Mouse (Mus musculus) liver, embryonic 13.5 days (tissue): ENCODE data around the gene Trpv4. TPM values are rescaled to one million over a fixed set of nuclear protein-coding genes. Genes with fewer than 3 reads are reported as not detected.
A peak's percentile ranks its signal among the peaks of the same experiment; 100 is the strongest.

Source experiments
- ATAC-seq: fragments of 200-750 bp; cut with Nextera tagmentation; 2 replicates; pipeline ENCODE4 v1.8.0; 2017; ENCODE audit warnings: low read depth, mild to moderate bottlenecking, moderate number of reproducible peaks, moderate library complexity
- DNase-seq: peaks from one replicate; pipeline ENCODE4 v3.0.0; 2022
- H3K27ac ChIP-seq: fragments of 300-500 bp; sonication (generic); 2 replicates; pipeline ENCODE4 v1.5.1; 2015; ENCODE audit warnings: moderate library complexity, mild to moderate bottlenecking, inconsistent platforms
- H3K27me3 ChIP-seq: fragments of 300-500 bp; sonication (generic); 2 replicates; pipeline ENCODE4 v1.6.1; 2015; ENCODE audit warnings: mild to moderate bottlenecking, inconsistent platforms
- H3K36me3 ChIP-seq: fragments of 300-500 bp; sonication (generic); 2 replicates; pipeline ENCODE4 v1.6.1; 2015; ENCODE audit warnings: mild to moderate bottlenecking, inconsistent platforms
- H3K4me1 ChIP-seq: fragments of 300-500 bp; sonication (generic); replicated peaks from 2 replicates; pipeline ENCODE4 v1.6.1; 2015; ENCODE audit warnings: inconsistent platforms
- H3K4me2 ChIP-seq: fragments of 300-500 bp; sonication (generic); 2 replicates; pipeline ENCODE4 v1.6.1; 2015; ENCODE audit warnings: inconsistent platforms, mild to moderate bottlenecking, moderate library complexity
- H3K4me3 ChIP-seq: fragments of 300-500 bp; sonication (generic); replicated peaks from 2 replicates; pipeline ENCODE4 v1.5.1; 2015; ENCODE audit warnings: mild to moderate bottlenecking, inconsistent platforms
- H3K9ac ChIP-seq: fragments of 300-500 bp; sonication (generic); 2 replicates; pipeline ENCODE4 v1.6.1; 2015; ENCODE audit warnings: mild to moderate bottlenecking, inconsistent platforms
- H3K9me3 ChIP-seq: fragments of 300-500 bp; sonication (generic); replicated peaks from 2 replicates; pipeline ENCODE4 v1.6.1; 2016; ENCODE audit warnings: inconsistent platforms
- WGBS: fragments of 180-500 bp; shearing (Covaris S2); methylation state at CpG from one replicate; pipeline ENCODE4 v1.1.7; 2015; ENCODE audit not compliant: insufficient replicate concordance; 5-methylcytosine and 5-hydroxymethylcytosine counted together
- polyA plus RNA-seq: library from polyadenylated mRNA; unstranded; fragments of >200 nt; fragmentation: Nextera tagmentation; extraction: Ambion mirVana; gene quantifications from 2 replicates; pipeline ENCODE4 v1.2.1, GENCODE M21; 2015

The Trpv4 gene
- polyA plus RNA-seq, 1 experiment from 2014 or later: 0.17 TPM

- Histone ChIP-seq H3K4me1 (peaks cover 41% of the 10 kb centered on the region), H3K27ac (no peak overlapping the region; the same call in 1 of the 2 replicates), H3K4me2 (0 out of 2 replicates have a peak overlapping the region, but pooled peaks have one; percentile 99), H3K36me3 (no peaks in the 10 kb centered on the region), H3K27me3 (peaks cover 11% of the 10 kb centered on the region; the same call in 1 of the 2 replicates), H3K9ac (no peak overlapping the region), H3K4me3 (no peak overlapping the region), H3K9me3 (no peaks in the 10 kb centered on the region)
- ATAC-seq: no peak
- WGBS: 85% methylated on average over 13 of the region's 13 CpGs
- no peak for DNase-seq
These were observed 30.5 kb upstream of the Trpv4 start for GRCm38 (mm10) chr5:114688703-114689102.

GRCm38 (mm10) chr5:114687901-114688300 is 29.7 kb upstream of the Trpv4 start:
- no peak overlapping the region for H3K4me2 ChIP-seq
- no peaks in the 10 kb centered on the region for H3K9me3 ChIP-seq
- ATAC-seq (no peak), DNase-seq (no peak)
- H3K27ac ChIP-seq: no peak overlapping the region
- H3K4me1 ChIP-seq: peaks cover 41% of the 10 kb centered on the region
- H3K4me3 ChIP-seq: no peak overlapping the region
- no peak overlapping the region for H3K9ac ChIP-seq
- peaks cover 9% of the 10 kb centered on the region; the same call in 1 of the 2 replicates for H3K27me3 ChIP-seq
- H3K36me3 ChIP-seq: no peaks in the 10 kb centered on the region

- Histone ChIP-seq H3K4me3 (no peak overlapping the region), H3K27ac (no peak overlapping the region), H3K9ac (no peak overlapping the region), H3K9me3 (no peaks in the 10 kb centered on the region), H3K36me3 (no peaks in the 10 kb centered on the region), H3K27me3 (no peaks in the 10 kb centered on the region), H3K4me1 (peaks cover 37% of the 10 kb centered on the region), H3K4me2 (no peak overlapping the region)
- 74% methylated on average over 7 of the region's 7 CpGs for WGBS
- ATAC-seq (no peak), DNase-seq (no peak)
These were observed 28.5 kb upstream of the Trpv4 start for GRCm38 (mm10) chr5:114686726-114687210.

GRCm38 (mm10) chr5:114685986-114686385 is 27.8 kb upstream of the Trpv4 start:
- Histone ChIP-seq H3K27ac (no peak overlapping the region), H3K27me3 (no peaks in the 10 kb centered on the region), H3K36me3 (no peaks in the 10 kb centered on the region), H3K4me1 (peaks cover 37% of the 10 kb centered on the region), H3K4me2 (no peak overlapping the region), H3K9ac (no peak overlapping the region), H3K9me3 (no peaks in the 10 kb centered on the region), H3K4me3 (no peak overlapping the region)
- DNase-seq (no peak), ATAC-seq (no peak)
- WGBS: 77% methylated on average over 5 of the region's 5 CpGs

- peak overlapping the region; percentile 18; the same call in 1 of the 2 replicates for H3K27ac ChIP-seq
- H3K4me3 ChIP-seq: no peak overlapping the region
- H3K4me2 ChIP-seq: no peak overlapping the region
- peaks cover 10% of the 10 kb centered on the region for H3K4me1 ChIP-seq
- ATAC-seq (no peak), DNase-seq (no peak)
- H3K27me3 ChIP-seq: no peaks in the 10 kb centered on the region
- WGBS: 63% methylated on average over 8 of the region's 8 CpGs
- H3K36me3 ChIP-seq: peaks cover 2% of the 10 kb centered on the region; the same call in 1 of the 2 replicates
- H3K9me3 ChIP-seq: no peaks in the 10 kb centered on the region
- H3K9ac ChIP-seq: no peak overlapping the region
These were observed 23.5 kb upstream of the Trpv4 start for GRCm38 (mm10) chr5:114681717-114682116.

GRCm38 (mm10) chr5:114680676-114681285 is 22.6 kb upstream of the Trpv4 start:
- DNase-seq (no peak), ATAC-seq (no peak)
- WGBS: 54% methylated on average over 19 of the region's 19 CpGs
- Histone ChIP-seq H3K27me3 (no peaks in the 10 kb centered on the region), H3K4me1 (peaks cover 10% of the 10 kb centered on the region), H3K4me2 (no peak overlapping the region), H3K27ac (peak overlapping the region; percentile 18; the same call in 1 of the 2 replicates), H3K9me3 (no peaks in the 10 kb centered on the region), H3K4me3 (no peak overlapping the region), H3K36me3 (peaks cover 11% of the 10 kb centered on the region; the same call in 1 of the 2 replicates), H3K9ac (no peak overlapping the region)

GRCm38 (mm10) chr5:114679841-114680591 is 21.8 kb upstream of the Trpv4 start:
- Histone ChIP-seq H3K9me3 (no peaks in the 10 kb centered on the region), H3K4me2 (no peak overlapping the region), H3K4me3 (no peak overlapping the region), H3K36me3 (peaks cover 11% of the 10 kb centered on the region; the same call in 1 of the 2 replicates), H3K4me1 (peaks cover 10% of the 10 kb centered on the region), H3K27me3 (no peaks in the 10 kb centered on the region), H3K27ac (no peak overlapping the region; the same call in 1 of the 2 replicates), H3K9ac (no peak overlapping the region)
- DNase-seq: no peak
- no peak for ATAC-seq
- 65% methylated on average over 17 of the region's 17 CpGs for WGBS

GRCm38 (mm10) chr5:114674594-114674993 is 16.4 kb upstream of the Trpv4 start:
- Histone ChIP-seq H3K27me3 (no peaks in the 10 kb centered on the region), H3K27ac (no peak overlapping the region), H3K4me2 (no peak overlapping the region), H3K4me3 (no peak overlapping the region), H3K36me3 (peaks cover 23% of the 10 kb centered on the region), H3K4me1 (no peaks in the 10 kb centered on the region), H3K9ac (no peak overlapping the region), H3K9me3 (no peaks in the 10 kb centered on the region)
- ATAC-seq (no peak), DNase-seq (no peak)
- 73% methylated on average over 8 of the region's 8 CpGs for WGBS

- no peaks in the 10 kb centered on the region for H3K27me3 ChIP-seq
- DNase-seq (no peak), ATAC-seq (no peak)
- peaks cover 23% of the 10 kb centered on the region for H3K36me3 ChIP-seq
- 0 out of 2 replicates have a peak, but pooled peaks cover under 1% of the 10 kb centered on the region for H3K4me1 ChIP-seq
- no peak overlapping the region for H3K9ac ChIP-seq
- no peaks in the 10 kb centered on the region for H3K9me3 ChIP-seq
- 82% methylated on average over 13 of the region's 13 CpGs for WGBS
- H3K4me3 ChIP-seq: no peak overlapping the region
- H3K27ac ChIP-seq: no peak overlapping the region
- H3K4me2 ChIP-seq: no peak overlapping the region
These were observed 14.9 kb upstream of the Trpv4 start for GRCm38 (mm10) chr5:114673114-114673513.

GRCm38 (mm10) chr5:114669014-114669413 is 10.8 kb upstream of the Trpv4 start:
- DNase-seq (no peak), ATAC-seq (no peak)
- 77% methylated on average over 5 of the region's 5 CpGs for WGBS

GRCm38 (mm10) chr5:114667228-114667856 is 9.1 kb upstream of the Trpv4 start:
- DNase-seq: peak; percentile 97
- 3% methylated on average over 36 of the region's 36 CpGs for WGBS
- Histone ChIP-seq H3K36me3 (peaks cover 5% of the 10 kb centered on the region; the same call in 1 of the 2 replicates), H3K27ac (peak overlapping the region; percentile 67), H3K9me3 (no peaks in the 10 kb centered on the region), H3K4me2 (peak overlapping the region; percentile 69), H3K27me3 (no peaks in the 10 kb centered on the region; the same call in 1 of the 2 replicates), H3K4me3 (peak overlapping the region; percentile 49), H3K4me1 (peaks cover 13% of the 10 kb centered on the region), H3K9ac (peak overlapping the region; percentile 37; the same call in 1 of the 2 replicates)
- peak; percentile 91 for ATAC-seq

More at GRCm38 (mm10) chr5:114669014-114669413, 10.8 kb upstream of the Trpv4 start:
- Histone ChIP-seq H3K9me3 (no peaks in the 10 kb centered on the region), H3K27ac (no peak overlapping the region), H3K4me1 (peaks cover 13% of the 10 kb centered on the region), H3K4me3 (no peak overlapping the region), H3K36me3 (peaks cover 12% of the 10 kb centered on the region), H3K4me2 (no peak overlapping the region), H3K9ac (no peak overlapping the region), H3K27me3 (no peaks in the 10 kb centered on the region)
